Mouse (Mus musculus): ENCODE results near the gene Ino80. TPM values are rescaled to one million over a fixed set of nuclear protein-coding genes. Genes with fewer than 3 reads are reported as not detected.

Ino80 gene
- total RNA-seq, 1 experiment from 2014 or later = 33.1 TPM

- ATAC-seq (ENCODE audit: extremely low read depth, insufficient number of reproducible peaks, low FRiP score, poor library complexity, severe bottlenecking) = no peak
Measured at GRCm38 (mm10) chr2:119359721-119360291, 117.7 kb downstream of the Ino80 start.

- ATAC-seq (ENCODE audit: extremely low read depth, insufficient number of reproducible peaks, low FRiP score, poor library complexity, severe bottlenecking) = peak; percentile 53
Measured at GRCm38 (mm10) chr2:119358249-119358648, 119.2 kb downstream of the Ino80 start.

GRCm38 (mm10) chr2:119356805-119357204 is 120.7 kb downstream of the Ino80 start:
- peak; percentile 64 for ATAC-seq (ENCODE audit: extremely low read depth, insufficient number of reproducible peaks, low FRiP score, poor library complexity, severe bottlenecking)

- ATAC-seq (ENCODE audit: extremely low read depth, insufficient number of reproducible peaks, low FRiP score, poor library complexity, severe bottlenecking) = no peak
Measured at GRCm38 (mm10) chr2:119356310-119356709, 121.2 kb downstream of the Ino80 start.

GRCm38 (mm10) chr2:119355651-119356050 is 121.8 kb downstream of the Ino80 start:
- no peak for ATAC-seq (ENCODE audit: extremely low read depth, insufficient number of reproducible peaks, low FRiP score, poor library complexity, severe bottlenecking)

GRCm38 (mm10) chr2:119355089-119355488 is 122.4 kb downstream of the Ino80 start:
- ATAC-seq (ENCODE audit: extremely low read depth, insufficient number of reproducible peaks, low FRiP score, poor library complexity, severe bottlenecking) = no peak

GRCm38 (mm10) chr2:119353707-119354106 is 123.8 kb downstream of the Ino80 start:
- ATAC-seq (ENCODE audit: extremely low read depth, insufficient number of reproducible peaks, low FRiP score, poor library complexity, severe bottlenecking) = no peak

- ATAC-seq (ENCODE audit: extremely low read depth, insufficient number of reproducible peaks, low FRiP score, poor library complexity, severe bottlenecking) = peak; percentile 84
Measured at GRCm38 (mm10) chr2:119350555-119351486, 126.7 kb downstream of the Ino80 start, which contains the start of gene Chac1. TSS of gene Chac1 (plus strand) at chr2:119351229.

- ATAC-seq (ENCODE audit: extremely low read depth, insufficient number of reproducible peaks, low FRiP score, poor library complexity, severe bottlenecking) = peak; percentile 53; the same call in 1 of the 2 replicates
Measured at GRCm38 (mm10) chr2:119344537-119345138, 132.8 kb downstream of the Ino80 start.

GRCm38 (mm10) chr2:119337425-119338265 is 139.8 kb downstream of the Ino80 start:
- ATAC-seq (ENCODE audit: extremely low read depth, insufficient number of reproducible peaks, low FRiP score, poor library complexity, severe bottlenecking) = peak; percentile 80

GRCm38 (mm10) chr2:119336470-119336869 is 141.0 kb downstream of the Ino80 start:
- no peak for ATAC-seq (ENCODE audit: extremely low read depth, insufficient number of reproducible peaks, low FRiP score, poor library complexity, severe bottlenecking)

GRCm38 (mm10) chr2:119336002-119336401 is 141.5 kb downstream of the Ino80 start:
- ATAC-seq (ENCODE audit: extremely low read depth, insufficient number of reproducible peaks, low FRiP score, poor library complexity, severe bottlenecking) = no peak

GRCm38 (mm10) chr2:119335535-119335934 is 142.0 kb downstream of the Ino80 start:
- ATAC-seq (ENCODE audit: extremely low read depth, insufficient number of reproducible peaks, low FRiP score, poor library complexity, severe bottlenecking) = no peak

- ATAC-seq (ENCODE audit: extremely low read depth, insufficient number of reproducible peaks, low FRiP score, poor library complexity, severe bottlenecking) = no peak
Measured at GRCm38 (mm10) chr2:119334964-119335525, 142.4 kb downstream of the Ino80 start.

GRCm38 (mm10) chr2:119334135-119334534 is 143.4 kb downstream of the Ino80 start:
- no peak for ATAC-seq (ENCODE audit: extremely low read depth, insufficient number of reproducible peaks, low FRiP score, poor library complexity, severe bottlenecking)

GRCm38 (mm10) chr2:119332177-119332661 is 145.3 kb downstream of the Ino80 start:
- no peak for ATAC-seq (ENCODE audit: extremely low read depth, insufficient number of reproducible peaks, low FRiP score, poor library complexity, severe bottlenecking)

GRCm38 (mm10) chr2:119330795-119331194 is 146.7 kb downstream of the Ino80 start:
- no peak for ATAC-seq (ENCODE audit: extremely low read depth, insufficient number of reproducible peaks, low FRiP score, poor library complexity, severe bottlenecking)

- no peak for ATAC-seq (ENCODE audit: extremely low read depth, insufficient number of reproducible peaks, low FRiP score, poor library complexity, severe bottlenecking)
Measured at GRCm38 (mm10) chr2:119329123-119329817, 148.2 kb downstream of the Ino80 start.
